Mouse (Mus musculus): ENCODE results near the gene Rpl34. TPM values are rescaled to one million over a fixed set of nuclear protein-coding genes. Genes with fewer than 3 reads are reported as not detected.

Rpl34 gene
- polyA plus RNA-seq, 1 experiment from 2014 or later = 772 TPM

- WGBS = 88% methylated on average over 2 of the region's 2 CpGs
- Histone ChIP-seq H3K27ac (no peak overlapping the region), H3K36me3 (no peaks in the 10 kb centered on the region), H3K4me3 (no peak overlapping the region), H3K4me1 (replicated peaks) (0 out of 2 replicates have a peak, but pooled peaks cover 2% of the 10 kb centered on the region), H3K9me3 (no peaks in the 10 kb centered on the region), H3K27me3 (ENCODE audit: insufficient read depth, poor library complexity, severe bottlenecking) (no peaks in the 10 kb centered on the region)
- no peak for DNase-seq (ENCODE audit: low spot score)
Observed at GRCm38 (mm10) chr3:130681226-130681625, 49.0 kb downstream of the Rpl34 start.

DNA sequence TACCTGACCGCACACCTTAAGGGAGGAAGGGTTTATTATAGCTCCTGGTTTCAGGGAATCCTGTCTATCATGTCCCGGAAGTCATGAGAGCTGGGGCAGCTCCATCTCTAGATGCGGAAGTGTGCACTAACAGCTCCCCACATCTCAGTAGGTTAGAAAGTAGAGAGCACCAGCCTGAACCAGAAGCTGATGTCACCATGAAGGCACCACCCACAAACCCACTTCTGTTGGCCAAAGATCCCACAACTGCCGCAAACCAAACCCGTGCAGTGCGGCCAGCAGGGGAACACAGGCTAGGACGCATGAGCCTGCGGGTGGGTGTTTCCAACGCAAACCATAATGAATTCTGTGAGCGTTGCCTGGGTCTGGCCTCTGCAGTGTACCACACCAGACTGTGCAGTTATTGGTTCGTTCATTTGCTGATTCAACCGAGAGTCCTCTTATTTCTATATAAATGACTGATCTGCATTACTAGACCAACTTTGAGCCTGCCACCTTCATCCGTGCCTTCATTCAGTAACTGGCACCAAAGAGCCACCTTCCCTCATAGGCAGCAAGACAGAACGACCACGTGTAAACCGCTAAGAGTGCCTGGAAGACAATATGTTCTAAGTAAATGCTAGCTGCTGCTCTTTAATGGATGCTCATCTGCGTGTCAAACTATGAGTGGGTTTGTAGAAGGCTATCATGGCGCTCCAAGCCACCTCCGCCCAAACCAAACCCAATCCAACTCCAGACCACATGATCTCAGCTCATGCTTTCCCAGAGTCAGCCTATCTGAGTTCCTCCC lies 52.3 kb downstream of the Rpl34 start:
- H3K4me3 ChIP-seq = no peak overlapping the region
- no peaks in the 10 kb centered on the region for H3K36me3 ChIP-seq
- no peak overlapping the region for H3K27ac ChIP-seq
- H3K4me1 ChIP-seq (replicated peaks) = 0 out of 2 replicates have a peak, but pooled peaks cover 5% of the 10 kb centered on the region
- H3K27me3 ChIP-seq (ENCODE audit: insufficient read depth, poor library complexity, severe bottlenecking) = no peaks in the 10 kb centered on the region
- H3K9me3 ChIP-seq = no peaks in the 10 kb centered on the region
- no peak for DNase-seq (ENCODE audit: low spot score)
- 94% methylated on average over 19 of the region's 19 CpGs for WGBS

Other genes starting within 250 kb of the Rpl34 start
- 0.05 TPM in 1 of 2 replicates, not detected in the other for gene Etnppl, start 113.0 kb downstream of the Rpl34 start, polyA plus RNA-seq (2016; fragmentation: Nextera tagmentation; extraction: Ambion mirVana)
- gene Ostc, start 21.0 kb downstream of the Rpl34 start, polyA plus RNA-seq (2016; fragmentation: Nextera tagmentation; extraction: Ambion mirVana) = 311 and 318 TPM in 2 replicates